Mouse (Mus musculus) heart, adult 2 months (tissue): ENCODE data around the gene Gm21783. TPM values are rescaled to one million over a fixed set of nuclear protein-coding genes. Genes with fewer than 3 reads are reported as not detected.
"Not testable (repeated sequence)": the region's sequence is repeated elsewhere in the genome, so short reads cannot be mapped to it uniquely, and the experiment has no call there.

Experiments used
- DNase-seq, 2 experiments: peaks; one replicate each; pipeline ENCODE4 v3.0.0; 2021
- H3K27ac ChIP-seq: fragments of 200-600 bp; 2 replicates; pipeline ENCODE4 v1.8.1; 2022
- H3K27me3 ChIP-seq: fragments of 200-500 bp; 2 replicates; pipeline ENCODE4 v1.6.1; 2012; ENCODE audit warnings: mild to moderate bottlenecking, low read length, inconsistent platforms, mixed read lengths; ENCODE audit not compliant: control insufficient read depth, insufficient read depth
- H3K36me3 ChIP-seq: fragments of 200-500 bp; 2 replicates; pipeline ENCODE4 v1.6.1; 2012; ENCODE audit warnings: low read length, inconsistent platforms; ENCODE audit not compliant: control insufficient read depth, insufficient read depth
- H3K4me1 ChIP-seq: fragments of 200-500 bp; 2 replicates; pipeline ENCODE4 v1.6.1; 2011; ENCODE audit warnings: low read length; ENCODE audit not compliant: control insufficient read depth, insufficient read depth
- H3K4me3 ChIP-seq: fragments of 200-600 bp; 2 replicates; pipeline ENCODE4 v1.8.1; 2022
- H3K79me2 ChIP-seq: fragments of 200-500 bp; replicated peaks from 2 replicates; pipeline ENCODE4 v1.6.1; 2012; ENCODE audit warnings: mild to moderate bottlenecking, inconsistent platforms, low read length, moderate library complexity, mixed read lengths; ENCODE audit not compliant: control insufficient read depth, insufficient read depth
- H3K9ac ChIP-seq: fragments of 200-500 bp; 2 replicates; pipeline ENCODE4 v1.6.1; 2012; ENCODE audit warnings: low read depth, mild to moderate bottlenecking, control low read depth, inconsistent platforms, low read length, mixed read lengths
- WGBS: fragments of 180-500 bp; shearing (Covaris S2); methylation state at CpG from one replicate; pipeline ENCODE4 v1.1.7; 2018; 5-methylcytosine and 5-hydroxymethylcytosine counted together
- intact Hi-C: fragments of 180-260 bp; cut with DNase I; formaldehyde crosslinking; loops from one replicate; pipeline ENCODE4 v1.15.1; 2025
- long read RNA-seq: library from polyadenylated mRNA; stranded (forward); transcript quantifications from one replicate; pipeline ENCODE4 v2.0.0, GENCODE M21; 2021
- polyA plus RNA-seq: library from polyadenylated mRNA; depleted of rRNA; stranded (reverse); fragments of >200 nt; gene quantifications from 2 replicates; pipeline ENCODE4 v1.2.3, GENCODE M21; 2012; rRNA removed
- total RNA-seq, 2 experiments: library from RNA; stranded (reverse); gene quantifications; 2 replicates each; pipeline ENCODE4 v1.2.3; 2021

Gene Gm21783
- total RNA-seq, result not detected
- not detected in 2 replicates for polyA plus RNA-seq
- long read RNA-seq, result 0 reads

DNA sequence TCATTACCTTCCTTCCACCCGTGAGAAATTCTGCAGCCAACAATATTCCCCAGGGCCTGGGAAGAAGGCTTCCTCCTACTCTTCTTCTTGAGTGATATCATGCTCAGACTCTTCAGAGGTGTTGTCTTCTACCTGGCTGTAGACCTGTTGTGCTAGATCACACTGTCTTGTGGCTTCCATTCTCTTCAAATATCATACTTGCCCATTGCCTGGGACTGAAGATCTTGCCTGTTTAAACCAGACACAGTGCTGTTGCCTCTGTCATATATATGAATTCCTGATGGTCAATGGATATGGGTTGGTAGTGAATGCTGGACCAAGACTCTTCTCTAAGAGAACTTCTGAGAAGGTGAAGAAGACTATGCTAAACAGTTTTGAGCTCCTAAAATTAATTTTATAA is at the start of gene Gm21783:
Gene Gm21783 (minus strand): TSS at position 101 of the 400 bp plus-strand sequence.
- H3K4me3 ChIP-seq, DNase-seq, H3K27ac ChIP-seq, H3K27me3 ChIP-seq, H3K79me2 ChIP-seq, H3K36me3 ChIP-seq, H3K4me1 ChIP-seq, H3K9ac ChIP-seq, intact Hi-C loops: not testable (repeated sequence)
- WGBS, result no CpG with 5 or more reads among the region's 1 CpGs
